Mouse (Mus musculus) embryonic fibroblast, embryonic 13.5 days (primary cell): ENCODE data around the gene Zbtb4.

Experiments
- CTCF ChIP-seq: IDR thresholded peaks from 2 replicates; pipeline ENCODE4 v1.5.1; 2011; ENCODE audit warnings: mild to moderate bottlenecking, control low read depth, low read length, moderate library complexity, borderline replicate concordance; ENCODE audit not compliant: insufficient read depth
- POLR2A ChIP-seq: IDR thresholded peaks from 2 replicates; pipeline ENCODE4 v1.6.1; 2011; ENCODE audit warnings: low read depth, mild to moderate bottlenecking, control low read depth, low read length, moderate library complexity

- TF ChIP-seq CTCF (no peak), POLR2A (no peak)
Observed at GRCm38 (mm10) chr11:69822080-69822479, 56.4 kb downstream of the Zbtb4 start, which contains the start of gene Spem1.
